Mouse (Mus musculus) adrenal gland, adult 18-20 months (tissue): Measurements from ENCODE around the gene Xntrpc. TPM values are rescaled to one million over a fixed set of nuclear protein-coding genes. Genes with fewer than 3 reads are reported as not detected.

ENCODE experiments used
- DNase-seq, 2 experiments: peaks; one replicate each; pipeline ENCODE4 v3.0.0; 2021 to 2022; ENCODE audit warnings: low spot score in 2 of 2
- total RNA-seq, 2 experiments: library from RNA; stranded (reverse); gene quantifications; 1 replicate in 1 of 2; 2 replicates in 1 of 2; pipeline ENCODE4 v1.2.3; 2021

Gene Xntrpc
- total RNA-seq, 2 experiments from 2014 or later, result 0.89 to 0.99 TPM

DNA sequence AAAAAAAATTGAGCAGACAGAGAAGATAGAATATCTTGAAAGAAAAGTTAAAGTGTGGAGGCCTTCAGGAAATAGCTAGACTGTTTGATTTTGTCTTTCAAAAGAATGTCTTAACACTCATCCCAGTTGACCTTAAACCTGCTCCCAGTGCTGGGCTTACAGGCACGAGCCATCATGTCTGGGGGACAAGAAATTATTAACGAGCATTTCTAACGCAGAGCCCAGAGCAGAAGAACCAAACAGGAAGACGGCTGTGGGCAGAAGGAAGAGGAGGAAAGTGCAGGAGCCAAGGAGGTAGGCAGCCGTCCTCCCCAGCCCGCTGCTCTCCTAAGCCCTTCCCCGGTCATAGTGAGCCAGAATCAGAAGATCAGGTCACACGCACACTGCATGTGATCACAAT lies 14.8 kb downstream of the Xntrpc start:
- DNase-seq, result no peak

DNA sequence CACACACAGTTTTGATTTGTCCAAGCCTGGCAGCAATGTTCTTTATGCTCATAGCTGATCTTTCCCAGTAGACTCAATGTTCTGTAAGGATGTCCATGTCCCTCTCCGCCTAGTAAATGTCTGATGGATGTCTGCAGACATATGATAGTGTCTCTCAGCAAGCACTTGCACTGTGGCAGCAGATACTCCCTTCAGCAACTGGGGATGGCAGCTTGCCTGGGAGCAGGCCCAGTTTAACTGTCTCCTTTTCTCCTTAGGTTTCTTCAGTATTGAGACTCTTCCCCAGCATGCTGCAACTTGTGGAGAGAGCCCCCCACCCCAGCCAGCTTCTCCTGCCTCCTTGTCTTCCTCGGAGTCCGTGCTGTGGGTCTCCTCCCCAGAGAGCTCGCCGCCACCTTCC lies 16.3 kb downstream of the Xntrpc start:
- no peak for DNase-seq

DNA sequence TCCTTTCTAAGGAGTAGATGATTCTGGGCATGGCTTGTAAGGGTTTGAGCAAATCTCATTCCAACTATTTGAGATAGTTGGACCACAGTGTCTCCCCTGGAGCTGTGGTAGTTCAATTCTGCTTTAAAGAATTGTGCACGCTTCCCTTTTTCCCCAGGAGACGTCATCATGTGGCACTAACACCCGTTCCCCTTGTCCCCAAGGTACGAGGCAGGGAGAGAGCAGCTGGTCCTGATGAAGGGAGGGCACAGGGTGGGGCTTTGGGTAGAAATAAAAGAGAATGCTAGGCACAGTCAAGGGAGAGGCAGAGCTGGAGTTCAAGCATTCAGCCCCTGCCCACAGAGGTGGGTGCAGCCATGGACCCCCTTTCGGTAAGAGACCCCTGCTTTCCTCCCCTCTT lies 17.3 kb downstream of the Xntrpc start, which contains the start of gene Trpc2:
Gene Trpc2, plus strand, starts transcription at position 301 of the 400 bp plus-strand sequence.
- DNase-seq, result no peak

DNA sequence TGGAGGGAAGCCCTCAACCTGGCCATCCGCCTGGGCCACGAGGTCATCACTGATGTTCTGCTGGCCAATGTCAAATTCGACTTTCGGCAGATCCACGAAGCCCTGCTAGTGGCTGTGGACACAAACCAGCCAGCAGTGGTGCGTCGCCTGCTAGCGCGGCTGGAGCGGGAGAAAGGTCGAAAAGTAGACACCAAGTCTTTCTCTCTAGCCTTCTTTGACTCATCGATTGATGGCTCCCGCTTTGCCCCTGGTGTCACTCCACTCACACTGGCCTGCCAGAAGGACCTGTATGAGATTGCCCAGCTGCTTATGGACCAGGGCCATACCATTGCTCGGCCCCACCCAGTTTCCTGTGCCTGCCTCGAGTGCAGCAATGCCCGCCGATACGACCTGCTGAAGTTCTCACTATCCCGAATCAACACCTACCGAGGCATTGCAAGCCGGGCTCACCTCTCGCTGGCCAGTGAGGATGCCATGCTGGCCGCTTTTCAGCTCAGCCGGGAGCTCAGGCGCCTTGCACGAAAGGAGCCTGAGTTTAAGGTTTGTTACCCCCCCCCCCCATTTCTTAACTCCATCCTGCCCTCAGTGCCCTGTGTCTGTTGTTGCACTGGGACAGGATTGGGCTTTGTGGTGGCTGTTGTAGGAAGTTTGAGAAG lies 18.7 kb downstream of the Xntrpc start:
- no peak for DNase-seq

DNA sequence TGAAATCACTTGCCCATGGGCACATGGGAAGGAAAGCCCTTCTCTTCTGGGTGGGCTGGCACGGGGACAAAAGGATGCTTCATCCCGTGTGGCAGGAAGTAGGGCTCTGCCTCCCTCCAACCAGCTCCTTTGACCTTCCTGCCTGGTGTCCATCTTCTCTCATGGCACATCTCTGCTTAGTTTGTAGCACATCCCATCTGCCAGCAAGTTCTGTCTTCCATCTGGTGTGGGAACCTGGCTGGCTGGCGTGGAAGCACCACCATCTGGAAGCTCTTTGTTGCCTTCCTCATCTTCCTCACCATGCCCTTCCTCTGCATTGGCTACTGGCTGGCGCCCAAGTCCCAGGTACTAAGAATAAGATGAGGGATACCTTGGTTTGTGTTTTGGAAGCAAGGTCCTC lies 21.8 kb downstream of the Xntrpc start:
- DNase-seq, result no peak

DNA sequence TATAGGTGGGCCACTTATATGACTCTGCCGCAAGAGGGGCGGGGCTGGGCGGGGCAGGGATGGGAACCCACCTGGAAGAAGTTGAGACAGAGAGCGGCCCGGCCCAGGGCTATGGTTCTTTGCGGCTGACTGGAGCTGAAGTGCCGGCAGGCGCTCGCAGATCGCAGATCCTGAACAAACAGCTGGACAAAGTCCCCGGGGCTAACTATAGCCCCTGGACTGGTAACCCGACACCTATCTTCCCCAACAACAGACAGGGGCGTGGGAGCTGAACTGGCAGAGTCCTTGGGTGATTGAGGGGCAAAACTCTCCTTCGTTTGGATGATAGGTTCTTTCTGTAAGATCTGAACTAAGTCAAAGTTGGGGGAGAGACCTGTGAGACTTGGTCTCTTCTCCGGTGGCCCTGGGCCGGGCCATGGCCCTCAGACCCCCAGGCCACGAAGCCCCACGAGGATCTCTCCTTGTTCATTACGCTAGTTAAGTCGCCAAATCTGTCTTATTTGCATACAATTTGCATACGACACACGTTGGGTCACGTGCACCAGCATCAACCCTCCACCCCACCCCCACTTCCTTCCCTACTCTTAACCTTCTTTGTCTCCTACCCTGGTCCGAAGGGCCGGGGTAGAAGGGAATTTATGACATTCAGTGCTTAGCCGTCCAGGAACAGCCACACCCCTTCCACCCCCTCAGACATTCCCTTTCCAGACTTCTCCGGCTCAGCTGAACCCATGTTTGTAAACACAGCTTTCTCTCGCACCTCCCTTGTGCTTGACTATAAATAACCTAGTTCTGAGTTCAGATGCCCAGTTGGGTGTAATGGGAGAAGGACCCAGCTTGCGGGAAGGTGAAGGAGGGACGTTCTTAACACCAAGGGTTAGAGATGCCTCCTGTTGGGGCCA lies 34.5 kb downstream of the Xntrpc start:
- no peak for DNase-seq

DNA sequence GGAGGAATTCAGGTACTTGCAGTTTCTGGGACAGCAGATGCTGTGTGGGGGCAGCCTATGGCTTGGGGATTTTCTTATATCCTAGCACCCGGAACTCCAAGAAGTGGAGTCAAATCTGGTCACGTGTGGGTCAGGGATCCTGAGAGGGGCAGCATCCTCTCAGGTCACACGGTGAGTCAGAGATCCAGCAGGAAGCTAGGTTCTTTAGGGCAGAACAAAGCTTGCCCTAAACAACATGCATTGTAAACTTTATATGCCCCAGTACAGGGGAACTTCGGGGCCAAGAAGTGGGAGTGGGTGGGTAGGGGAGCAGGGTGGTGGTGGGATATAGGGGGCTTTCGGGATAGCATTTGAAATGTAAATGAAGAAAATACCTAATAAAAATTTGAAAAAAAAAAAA lies 35.4 kb downstream of the Xntrpc start:
- DNase-seq, result no peak

DNA sequence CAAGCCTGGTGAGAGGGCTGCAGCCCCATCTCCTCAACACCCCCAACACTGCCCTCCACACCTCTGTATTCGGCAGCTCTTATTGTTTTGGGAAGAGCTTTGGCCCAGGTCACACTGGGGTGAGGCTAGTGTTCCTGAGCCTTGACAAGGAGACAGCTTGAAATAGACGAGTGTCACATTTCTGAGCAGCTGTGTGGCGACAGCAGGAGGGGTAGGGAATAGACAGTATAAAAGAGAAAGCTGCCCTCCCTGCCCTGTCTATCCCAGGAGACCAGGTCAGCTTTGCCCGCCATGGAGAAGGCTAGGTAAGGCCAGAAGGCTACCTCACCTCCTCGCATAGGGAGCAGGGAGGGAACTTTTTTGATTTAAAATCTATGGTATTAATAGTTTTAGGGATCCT lies 36.0 kb downstream of the Xntrpc start, which contains the start of gene Art1:
Gene Art1, plus strand, starts transcription at position 257 of the 400 bp plus-strand sequence.
- DNase-seq, result no peak

DNA sequence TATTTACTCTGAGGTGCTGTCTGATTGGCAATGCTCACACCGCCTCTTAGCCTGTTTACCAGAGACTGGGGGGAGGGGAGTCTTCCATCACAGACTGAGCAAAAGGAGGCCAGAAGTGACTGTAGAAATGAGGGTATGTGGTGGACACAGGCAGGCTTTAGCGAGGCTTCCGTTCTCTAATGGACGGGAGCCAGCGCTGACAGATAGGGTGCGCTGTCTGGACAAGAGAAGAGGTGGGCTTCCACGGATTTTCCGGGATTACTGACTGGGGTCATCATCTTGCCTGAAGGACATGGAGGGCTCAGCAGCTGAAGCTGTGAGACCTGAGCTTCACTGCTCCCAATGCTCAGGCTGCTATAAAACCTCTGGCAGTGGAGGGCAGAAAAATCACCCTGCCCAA lies 36.7 kb downstream of the Xntrpc start:
- DNase-seq, result no peak

DNA sequence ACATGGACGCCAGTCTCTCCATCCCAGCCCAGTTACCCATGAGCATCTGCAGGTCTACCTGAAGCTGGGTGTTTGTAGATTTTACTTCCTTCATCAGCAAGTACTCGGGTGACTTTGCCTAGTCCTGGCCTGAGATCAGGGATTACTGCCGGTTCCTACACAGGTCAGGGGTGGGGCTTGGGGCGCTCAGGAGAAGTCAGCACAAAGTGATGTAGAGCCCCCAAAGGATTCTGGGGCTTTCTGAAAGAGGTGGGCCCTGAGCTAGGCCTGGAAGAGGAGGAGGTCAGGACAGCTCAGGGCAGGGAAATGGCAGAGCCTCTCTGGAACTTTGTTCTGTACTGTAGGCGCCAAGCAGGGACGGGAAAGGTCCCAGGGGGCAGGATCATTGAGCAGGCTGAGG lies 37.2 kb downstream of the Xntrpc start:
- DNase-seq, result no peak

DNA sequence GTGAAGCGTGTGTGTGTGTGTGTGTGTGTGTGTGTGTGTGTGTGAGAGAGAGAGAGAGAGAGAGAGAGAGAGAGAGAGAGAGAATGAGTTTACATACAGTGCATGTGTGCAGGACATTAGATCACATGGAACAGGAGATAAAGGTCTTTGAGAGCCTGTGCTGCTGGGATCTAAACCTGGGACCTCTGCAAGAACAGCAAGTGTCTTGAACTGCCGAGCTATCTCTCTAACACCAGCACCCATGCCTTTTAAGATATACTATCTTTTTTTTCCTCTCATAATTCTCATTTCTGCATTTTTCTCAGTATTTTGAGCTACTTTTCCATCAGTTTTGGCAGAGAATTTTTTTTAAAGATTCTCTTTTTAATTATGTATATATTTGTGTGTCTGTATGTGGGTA lies 38.0 kb downstream of the Xntrpc start:
- no peak for DNase-seq

DNA sequence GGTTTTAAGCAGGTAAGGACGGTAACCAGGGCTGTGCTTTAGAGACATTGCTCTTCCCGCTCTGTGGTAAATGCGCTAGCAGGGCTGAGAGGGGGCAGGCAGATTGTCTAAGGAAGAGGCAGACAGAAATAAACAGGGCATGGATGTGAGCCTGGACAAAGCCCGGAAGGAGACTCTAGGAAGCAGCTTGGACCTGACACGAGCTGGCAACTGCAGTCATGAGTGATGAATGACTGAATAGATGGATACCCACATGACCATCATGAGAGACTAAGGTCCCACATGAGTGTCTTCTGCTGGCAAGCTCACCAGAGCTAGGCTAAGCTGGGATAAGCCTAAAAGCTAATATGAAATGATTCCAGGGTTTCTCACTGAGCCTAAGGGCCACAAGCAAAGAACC lies 38.6 kb downstream of the Xntrpc start:
- DNase-seq, result no peak

DNA sequence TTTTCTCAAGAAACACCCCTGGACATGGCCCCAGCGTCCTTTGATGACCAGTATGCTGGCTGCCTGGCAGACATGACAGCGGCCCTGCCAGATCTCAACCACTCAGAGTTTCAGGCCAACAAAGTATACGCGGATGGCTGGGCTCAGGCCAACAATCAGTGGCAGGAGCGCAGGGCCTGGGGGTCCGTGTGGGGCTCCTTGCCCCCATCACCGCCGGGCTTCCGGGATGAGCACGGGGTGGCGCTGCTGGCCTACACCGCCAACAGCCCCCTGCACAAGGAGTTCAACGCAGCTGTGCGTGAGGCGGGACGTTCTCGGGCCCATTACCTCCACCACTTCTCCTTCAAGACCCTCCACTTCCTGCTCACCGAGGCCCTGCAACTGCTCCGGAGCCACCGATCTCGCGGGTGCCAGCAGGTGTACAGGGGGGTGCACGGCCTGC lies 41.2 kb downstream of the Xntrpc start:
- DNase-seq, result no peak

DNA sequence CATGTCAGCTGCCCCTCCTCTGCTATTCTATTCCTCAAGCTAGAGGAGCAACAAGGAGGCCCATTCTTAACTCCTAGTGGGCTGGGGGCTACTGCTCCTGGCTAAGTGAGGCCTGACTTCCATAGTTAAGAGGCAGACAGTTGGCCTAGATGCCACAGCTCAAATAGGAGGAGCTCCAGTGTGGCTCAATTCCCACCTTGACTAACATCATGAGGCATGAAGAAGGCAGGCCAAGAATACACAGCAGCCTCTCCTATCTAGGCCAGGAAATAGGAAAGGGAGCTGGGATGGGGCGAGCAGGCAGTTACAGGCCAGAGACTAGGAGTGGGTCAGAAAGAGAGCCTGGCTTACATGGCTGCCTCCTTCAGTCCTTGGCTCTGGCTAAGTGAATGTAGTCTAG lies 42.7 kb downstream of the Xntrpc start:
- no peak for DNase-seq

DNA sequence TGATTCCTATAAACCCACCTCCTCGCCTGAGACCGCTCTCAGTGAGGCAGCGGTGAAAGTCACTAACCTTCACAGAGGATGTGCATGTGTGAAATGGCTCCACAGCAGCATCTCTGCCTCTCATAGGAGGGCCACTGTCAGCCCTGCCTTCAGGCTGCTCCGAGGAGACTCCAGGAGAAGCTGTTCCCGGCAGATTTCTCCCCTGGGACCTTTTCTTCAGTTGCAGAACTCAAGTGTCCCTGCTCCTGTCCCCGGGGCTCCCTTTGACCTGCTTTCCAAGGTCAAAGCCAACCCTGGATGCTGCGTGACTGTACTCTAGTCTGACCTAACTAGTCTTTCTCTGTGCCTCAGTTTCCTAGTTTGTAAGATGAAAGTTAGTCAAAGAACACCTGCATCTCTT lies 43.7 kb downstream of the Xntrpc start, which contains the start of gene Art5:
Gene Art5, minus strand, starts transcription at position 319 of the 400 bp plus-strand sequence.
- no peak for DNase-seq

DNA sequence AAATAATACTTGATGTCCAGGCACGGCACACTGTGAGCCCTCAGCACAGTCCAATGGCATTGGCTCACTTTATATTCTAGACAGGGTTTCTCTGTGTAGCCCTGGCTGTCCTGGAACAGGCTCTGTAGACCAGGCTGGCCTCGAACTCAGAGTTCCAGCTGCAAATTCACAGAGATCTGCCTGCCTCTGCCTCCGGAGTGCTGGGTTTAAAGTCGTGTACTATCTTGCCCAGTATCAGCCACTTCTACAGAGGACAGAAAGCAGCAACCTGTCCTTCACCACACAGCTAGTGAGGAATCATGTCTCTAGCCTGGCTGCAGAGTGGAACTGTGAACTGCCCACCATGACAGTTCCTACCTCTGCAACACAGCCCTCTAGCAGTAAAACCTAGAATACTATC lies 44.2 kb downstream of the Xntrpc start:
- no peak for DNase-seq

DNA sequence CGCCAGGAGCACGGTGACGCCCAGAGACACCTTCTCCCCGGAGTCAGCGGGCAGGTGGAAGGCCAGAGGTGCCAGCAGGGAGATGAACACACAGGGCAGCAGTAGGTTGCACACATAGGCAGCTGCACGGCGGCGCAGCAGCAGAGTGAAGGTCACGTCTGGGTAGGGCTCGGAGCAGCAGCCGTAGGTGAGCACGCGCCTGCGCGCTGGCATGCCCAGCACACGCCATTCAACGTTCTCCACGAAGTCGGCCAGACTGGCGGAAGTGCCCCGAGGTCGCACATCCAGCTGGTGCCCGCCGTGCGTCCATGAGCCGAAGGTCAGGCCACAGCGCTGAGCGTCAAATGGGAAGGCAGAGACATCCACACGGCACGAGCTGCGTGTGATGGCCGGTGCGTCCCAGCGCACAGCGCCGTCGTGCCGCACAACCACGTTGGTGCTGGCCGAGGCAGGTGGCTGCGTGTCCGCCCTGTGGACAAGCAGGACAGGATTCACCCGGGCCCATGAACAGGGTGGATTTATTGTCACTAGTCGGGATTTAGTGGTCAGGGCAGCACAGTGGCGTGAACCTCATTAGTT lies 47.7 kb downstream of the Xntrpc start:
- DNase-seq, result no peak

DNA sequence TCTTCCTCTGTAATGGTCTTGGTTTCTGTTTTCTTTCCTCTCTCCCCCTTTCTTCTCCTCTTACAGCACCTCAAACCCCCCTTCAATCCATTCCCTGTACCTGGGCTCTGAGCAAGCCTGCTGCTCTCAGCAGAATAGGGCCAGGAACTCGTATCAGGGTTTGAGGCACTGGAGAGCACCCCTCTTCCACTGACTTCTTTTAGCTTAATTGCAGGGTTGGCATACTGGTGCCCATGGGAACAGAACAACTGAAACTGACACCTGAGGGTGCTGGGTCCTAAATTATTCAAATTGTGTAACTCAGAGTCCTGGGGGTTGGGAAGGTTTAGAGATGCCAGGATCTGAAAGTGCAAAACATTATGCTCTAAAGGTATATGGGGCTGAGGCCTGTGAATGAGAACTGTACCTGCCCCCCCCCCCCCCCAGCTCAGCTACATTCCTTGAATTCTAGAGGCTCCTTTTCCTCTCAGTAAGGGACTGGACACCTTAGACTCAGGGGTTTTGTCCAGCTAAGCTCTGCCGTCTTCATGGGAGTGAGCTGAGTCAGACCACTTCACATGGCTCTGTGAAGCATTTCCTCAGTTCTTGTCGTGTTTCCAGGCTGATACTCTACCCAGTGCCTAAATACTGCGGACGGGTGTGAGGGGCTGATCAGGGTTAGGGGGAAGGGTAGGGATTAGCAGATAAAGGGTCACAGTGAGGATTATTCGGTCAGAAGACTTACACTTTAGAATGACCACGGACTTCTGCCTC lies 51.2 kb downstream of the Xntrpc start, which contains the start of gene Chrna10:
Gene Chrna10, minus strand, starts transcription at position 250 of the 753 bp plus-strand sequence.
- no peak for DNase-seq

DNA sequence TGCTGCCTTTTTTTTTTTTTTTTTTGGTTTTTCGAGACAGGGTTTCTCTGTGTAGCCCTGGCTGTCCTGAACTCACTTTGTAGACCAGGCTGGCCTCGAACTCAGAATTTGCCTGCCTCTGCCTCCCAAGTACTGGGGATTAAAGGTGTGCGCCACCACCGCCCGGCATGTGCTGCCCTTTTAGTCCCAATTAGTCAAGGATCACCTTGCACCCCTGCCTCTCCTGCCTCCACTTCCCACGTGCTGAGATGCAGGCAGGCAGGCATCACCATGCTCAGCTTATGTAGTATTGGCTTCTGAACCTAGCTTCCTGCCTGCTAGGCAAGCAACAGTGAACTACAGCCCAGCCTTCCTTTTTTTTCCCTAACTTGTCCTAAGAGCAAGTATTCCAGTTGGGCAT lies 51.9 kb downstream of the Xntrpc start:
- DNase-seq, result no peak

DNA sequence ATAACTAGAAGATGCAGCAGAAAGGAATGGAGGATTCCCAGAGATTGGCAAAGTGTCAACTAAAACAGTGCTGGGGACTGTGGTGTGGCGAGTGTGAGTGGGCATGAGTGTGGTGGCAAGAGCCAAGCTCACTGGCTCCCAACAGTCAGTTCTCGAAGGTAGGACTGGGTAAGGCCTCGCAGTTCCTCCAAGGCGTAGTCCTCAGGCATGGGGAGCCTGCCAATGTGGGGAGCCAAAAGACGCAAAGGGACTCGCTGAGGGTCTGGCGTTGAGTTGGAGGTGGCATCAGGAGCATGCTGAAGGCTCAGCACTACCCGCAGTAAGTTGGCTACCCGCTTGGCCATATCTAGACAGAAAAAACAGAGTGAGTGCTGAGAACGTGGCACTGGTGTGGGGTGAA lies 54.8 kb downstream of the Xntrpc start:
- DNase-seq, result no peak

DNA sequence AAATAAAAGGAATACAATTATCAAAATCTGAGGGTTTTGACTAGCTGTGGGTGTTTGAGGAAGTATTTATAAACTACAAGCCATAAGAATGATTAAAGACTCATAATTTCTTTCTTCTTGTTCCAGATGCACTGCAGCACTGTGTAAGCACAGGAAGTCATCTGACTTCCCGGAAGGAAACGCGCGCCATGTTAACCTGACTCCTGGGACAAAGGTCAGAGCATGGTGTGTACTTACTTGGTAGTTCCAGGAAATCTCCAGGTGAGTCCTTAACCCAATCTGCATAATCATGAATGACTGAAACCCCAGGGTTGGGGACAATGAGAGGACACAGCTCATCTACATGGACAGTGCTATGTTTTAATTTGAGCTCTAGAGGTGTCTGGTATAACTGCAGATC lies 66.9 kb downstream of the Xntrpc start:
- no peak for DNase-seq
